Mouse (Mus musculus) embryonic facial prominence, embryonic 11.5 days (tissue): Measurements from ENCODE around the gene Rabac1. TPM values are rescaled to one million over a fixed set of nuclear protein-coding genes. Genes with fewer than 3 reads are reported as not detected.

ENCODE experiments used
- ATAC-seq: fragments of 200-750 bp; cut with Nextera tagmentation; replicated peaks from 2 replicates; pipeline ENCODE4 v1.8.0; 2017; ENCODE audit warnings: low read depth; ENCODE audit not compliant: insufficient number of reproducible peaks, low FRiP score, low TSS enrichment
- DNase-seq: peaks from one replicate; pipeline ENCODE4 v3.0.0-alpha.2; 2015; ENCODE audit warnings: low spot score
- H3K27ac ChIP-seq: fragments of 300-500 bp; sonication (generic); replicated peaks from 2 replicates; pipeline ENCODE4 v1.5.1; 2014; ENCODE audit warnings: mild to moderate bottlenecking, low read depth, low read length, control low read depth
- H3K27me3 ChIP-seq: fragments of 300-500 bp; sonication (generic); 2 replicates; pipeline ENCODE4 v1.6.1; 2014; ENCODE audit warnings: mild to moderate bottlenecking, low read length, moderate library complexity, mixed read lengths; ENCODE audit not compliant: control insufficient read depth, insufficient read depth
- H3K36me3 ChIP-seq: fragments of 300-500 bp; sonication (generic); replicated peaks from 2 replicates; pipeline ENCODE4 v1.6.1; 2014; ENCODE audit warnings: low read depth, mild to moderate bottlenecking, low read length, moderate library complexity, mixed read lengths; ENCODE audit not compliant: control insufficient read depth, insufficient read depth
- H3K4me1 ChIP-seq: fragments of 300-500 bp; sonication (generic); 2 replicates; pipeline ENCODE4 v1.6.1; 2014; ENCODE audit warnings: low read length, mixed read lengths; ENCODE audit not compliant: control insufficient read depth, insufficient read depth
- H3K4me2 ChIP-seq: fragments of 300-500 bp; sonication (generic); 2 replicates; pipeline ENCODE4 v1.6.1; 2014; ENCODE audit warnings: low read depth, mild to moderate bottlenecking, control low read depth, low read length, moderate library complexity
- H3K4me3 ChIP-seq: fragments of 300-500 bp; sonication (generic); 2 replicates; pipeline ENCODE4 v1.5.1; 2014; ENCODE audit warnings: low read depth, low read length, control low read depth
- H3K9ac ChIP-seq: fragments of 300-500 bp; sonication (generic); replicated peaks from 2 replicates; pipeline ENCODE4 v1.6.1; 2014; ENCODE audit warnings: mild to moderate bottlenecking, control low read depth, low read length
- H3K9me3 ChIP-seq: fragments of 300-500 bp; sonication (generic); replicated peaks from 2 replicates; pipeline ENCODE4 v1.6.1; 2016; ENCODE audit warnings: mild to moderate bottlenecking, low read length, inconsistent platforms, mixed read lengths; ENCODE audit not compliant: control insufficient read depth
- WGBS: fragments of 180-500 bp; shearing (Covaris S2); extraction: QIAGEN DNeasy Blood & Tissue Kit; methylation state at CpG from one replicate; pipeline ENCODE4 v1.1.7; 2014; 5-methylcytosine and 5-hydroxymethylcytosine counted together
- microRNA-seq: library from miRNA; unstranded; fragments of <30 nt; microRNA quantifications from one replicate; pipeline ENCODE4, GENCODE M21; 2016; ENCODE audit warnings: borderline number of aligned reads
- polyA plus RNA-seq: library from polyadenylated mRNA; unstranded; fragments of >200 nt; fragmentation: Nextera tagmentation; extraction: Ambion mirVana; gene quantifications from 2 replicates; pipeline ENCODE4 v1.2.1, GENCODE M21; 2014

The Rabac1 gene
- polyA plus RNA-seq, 1 experiment from 2014 or later, result 75.9 TPM

DNA sequence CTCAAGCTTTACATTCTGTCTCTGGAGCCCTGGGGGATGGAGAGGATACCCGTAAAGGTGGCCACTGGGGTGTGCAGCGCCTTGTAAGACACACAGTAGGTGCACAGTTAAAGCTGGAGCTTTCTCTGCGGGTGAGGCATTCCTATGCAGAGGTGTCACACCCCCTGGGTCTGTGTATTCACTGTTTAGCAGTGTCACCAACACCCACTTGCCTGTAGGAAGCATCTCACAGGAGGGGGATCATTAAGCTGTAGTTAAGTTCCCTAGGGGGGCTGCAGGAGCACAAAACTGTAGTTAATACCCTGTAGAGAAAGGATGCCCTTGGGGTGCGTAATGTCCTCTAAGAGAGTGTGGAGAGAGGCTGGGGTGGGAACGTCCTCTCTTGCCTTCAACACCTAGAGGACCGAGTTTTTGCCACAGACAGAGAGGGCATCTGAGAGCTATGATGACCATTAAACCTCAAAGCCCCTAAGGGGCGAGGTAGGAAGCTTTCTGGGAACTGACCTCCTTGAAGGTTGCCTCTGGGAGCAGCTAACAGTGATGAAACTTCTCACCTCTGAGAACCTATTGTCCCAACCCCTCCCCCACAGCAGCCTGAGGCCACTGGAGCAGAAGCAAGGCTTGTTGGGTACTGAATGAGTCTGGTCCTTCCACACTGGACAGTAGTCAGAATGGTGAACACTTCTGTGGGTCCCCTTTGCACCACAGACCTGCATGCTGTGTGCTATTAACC is 25.1 kb downstream of the Rabac1 start:
- H3K4me3 ChIP-seq, result no peak overlapping the region
- H3K27ac ChIP-seq, result no peak overlapping the region
- peaks cover 94% of the 10 kb centered on the region for H3K27me3 ChIP-seq
- no peaks in the 10 kb centered on the region for H3K9me3 ChIP-seq
- WGBS, result 1% methylated on average over 7 of the region's 7 CpGs
- DNase-seq, result no peak
- H3K4me1 ChIP-seq, result no peaks in the 10 kb centered on the region; the same call in 1 of the 2 replicates
- H3K9ac ChIP-seq, result no peak overlapping the region
- no peaks in the 10 kb centered on the region for H3K36me3 ChIP-seq
- ATAC-seq, result no peak
- no peak overlapping the region for H3K4me2 ChIP-seq

DNA sequence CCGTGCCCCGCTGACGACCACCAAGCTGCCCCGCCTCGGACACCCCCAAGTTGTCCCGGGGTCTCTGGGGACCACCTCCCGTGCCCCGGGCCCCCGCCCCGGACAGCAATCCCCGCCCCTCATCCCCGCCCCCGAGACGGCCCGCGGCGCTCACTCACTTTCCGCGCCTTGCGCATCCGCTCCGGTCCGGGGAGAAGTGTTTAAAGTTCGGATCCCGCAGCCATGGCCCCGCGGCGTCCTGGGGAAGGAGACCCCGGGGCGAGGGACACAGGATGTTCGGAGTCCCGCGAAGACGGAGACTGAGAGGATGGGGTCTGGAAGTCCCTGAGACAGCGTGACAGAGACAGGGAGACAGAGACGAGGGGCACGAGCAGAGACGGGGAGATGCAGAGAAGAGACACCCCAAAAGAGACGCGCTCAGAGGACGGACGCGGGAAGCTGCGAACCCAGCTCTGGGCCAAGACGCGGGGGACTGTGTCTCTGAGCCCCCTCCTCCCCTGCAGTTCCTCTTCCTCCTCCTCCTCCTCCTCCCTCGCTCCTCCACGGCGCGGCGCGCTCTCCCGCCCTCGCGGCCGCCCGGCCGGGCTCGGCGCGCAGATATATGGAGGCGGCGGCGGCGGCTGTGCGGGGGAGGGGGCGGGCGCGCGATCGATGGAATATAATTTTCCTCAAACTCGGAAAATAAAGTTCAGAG is 28.1 kb downstream of the Rabac1 start, which contains the start of gene Gm4881:
Gm4881 (minus strand) TSS at position 238 of the 694 bp plus-strand sequence.
- Histone ChIP-seq H3K27me3 (peaks cover 84% of the 10 kb centered on the region), H3K4me3 (peak within 1 kb of the TSS; percentile 31), H3K9ac (0 out of 2 replicates have a peak within 1 kb of the TSS, but pooled peaks have one; percentile 18), H3K27ac (no peak within 1 kb of the TSS), H3K9me3 (no peaks in the 10 kb centered on the region), H3K4me2 (peak within 1 kb of the TSS; percentile 50), H3K36me3 (no peaks in the 10 kb centered on the region), H3K4me1 (no peaks in the 10 kb centered on the region)
- no peak for DNase-seq
- ATAC-seq, result no peak
- 1% methylated on average over 61 of the region's 72 CpGs for WGBS

GRCm38 (mm10) chr7:24943641-24944040 is 28.9 kb downstream of the Rabac1 start:
- no peak for DNase-seq
- 7% methylated on average over 6 of the region's 6 CpGs for WGBS
- H3K4me3 ChIP-seq, result no peak overlapping the region

GRCm38 (mm10) chr7:24931651-24932050 is 40.9 kb downstream of the Rabac1 start:
- H3K27ac ChIP-seq, result no peak overlapping the region
- DNase-seq (no peak), ATAC-seq (no peak)
- H3K4me1 ChIP-seq, result no peaks in the 10 kb centered on the region
- no peaks in the 10 kb centered on the region for H3K9me3 ChIP-seq
- H3K36me3 ChIP-seq, result no peaks in the 10 kb centered on the region
- H3K9ac ChIP-seq, result no peak overlapping the region; the same call in 1 of the 2 replicates
- WGBS, result 2% methylated on average over 15 of the region's 15 CpGs
- peaks cover 57% of the 10 kb centered on the region for H3K27me3 ChIP-seq
- H3K4me2 ChIP-seq, result no peak overlapping the region
- H3K4me3 ChIP-seq, result no peak overlapping the region

More at GRCm38 (mm10) chr7:24943641-24944040, 28.9 kb downstream of the Rabac1 start:
- Histone ChIP-seq H3K27ac (no peak overlapping the region), H3K9ac (no peak overlapping the region), H3K4me2 (no peak overlapping the region), H3K4me1 (no peaks in the 10 kb centered on the region), H3K9me3 (no peaks in the 10 kb centered on the region), H3K27me3 (peaks cover 78% of the 10 kb centered on the region), H3K36me3 (no peaks in the 10 kb centered on the region)
- no peak for ATAC-seq

GRCm38 (mm10) chr7:24930475-24930874 is 42.1 kb downstream of the Rabac1 start:
- WGBS, result 55% methylated on average over 6 of the region's 6 CpGs
- no peak overlapping the region for H3K4me2 ChIP-seq
- DNase-seq, result no peak

More at GRCm38 (mm10) chr7:24930475-24930874, 42.1 kb downstream of the Rabac1 start:
- Histone ChIP-seq H3K9me3 (no peaks in the 10 kb centered on the region), H3K4me1 (no peaks in the 10 kb centered on the region), H3K27me3 (peaks cover 52% of the 10 kb centered on the region), H3K9ac (no peak overlapping the region), H3K36me3 (no peaks in the 10 kb centered on the region; the same call in 1 of the 2 replicates), H3K4me3 (no peak overlapping the region), H3K27ac (no peak overlapping the region)
- ATAC-seq, result no peak

Small RNA genes within 50 kb of the gene (microRNA-seq; reads per million reads assigned to microRNA genes)
- gene Mir7046 (not detected), gene Mir7047 (not detected)

Other genes starting within 250 kb of the Rabac1 start
- not detected in 2 replicates for gene Gm4763, start 245.8 kb downstream of the Rabac1 start, polyA plus RNA-seq
- gene Cd177, start 212.4 kb downstream of the Rabac1 start, polyA plus RNA-seq, result not detected in 2 replicates
- gene Ceacam10, start 195.5 kb downstream of the Rabac1 start, polyA plus RNA-seq, result 0.29 and 0.34 TPM in 2 replicates
- 20.6 and 26.5 TPM in 2 replicates for gene Gm9844, start 110.5 kb downstream of the Rabac1 start, polyA plus RNA-seq
- gene Lypd4, start 102.8 kb downstream of the Rabac1 start, polyA plus RNA-seq, result not detected in 2 replicates
- not detected in 2 replicates for gene Dmrtc2, start 102.7 kb downstream of the Rabac1 start, polyA plus RNA-seq
- gene Rps19, start 88.4 kb downstream of the Rabac1 start, polyA plus RNA-seq, result 2,121 and 2,269 TPM in 2 replicates
- gene Cd79a, start 75.4 kb downstream of the Rabac1 start, polyA plus RNA-seq, result 0.20 and 0.28 TPM in 2 replicates
- gene Arhgef1, start 69.8 kb downstream of the Rabac1 start, polyA plus RNA-seq, result 43.0 and 47.1 TPM in 2 replicates
- 0.36 and 0.79 TPM in 2 replicates for gene Gm4881, start 28.3 kb downstream of the Rabac1 start, polyA plus RNA-seq
- gene Atp1a3, start 33.2 kb upstream of the Rabac1 start, polyA plus RNA-seq, result 6.8 and 8.5 TPM in 2 replicates
- gene Grik5, start 99.6 kb upstream of the Rabac1 start, polyA plus RNA-seq, result 5.7 and 7.5 TPM in 2 replicates
- gene Zfp574, start 99.8 kb upstream of the Rabac1 start, polyA plus RNA-seq, result 17.2 and 22.0 TPM in 2 replicates
- 4.2 and 9.8 TPM in 2 replicates for gene Pou2f2, start 207.0 kb upstream of the Rabac1 start, polyA plus RNA-seq
- gene Dedd2, start 247.9 kb upstream of the Rabac1 start, polyA plus RNA-seq, result 7.7 and 7.9 TPM in 2 replicates
- 2.5 and 3.5 TPM in 2 replicates for gene Zfp526, start 248.7 kb upstream of the Rabac1 start, polyA plus RNA-seq